Mouse (Mus musculus): ENCODE data around the gene Kcna2.

GRCm38 (mm10) chr3:107101787-107102651, 1.1 kb downstream of the Kcna2 start:
- TF ChIP-seq CTCF (IDR thresholded peaks at IDR 0.05; ENCODE audit: low read depth, low read length) = no peak
- no peak for TF ChIP-seq POLR2A (IDR thresholded peaks at IDR 0.05; ENCODE audit: insufficient read depth, low read length)
- TF ChIP-seq EP300 (IDR thresholded peaks at IDR 0.05; ENCODE audit: insufficient read depth, low read depth, low read length) = no peak

Data from ES-Bruce4 (cell line).